Mouse (Mus musculus) liver, embryonic 11.5 days (tissue): Measurements from ENCODE around the gene Fbln2. TPM values are rescaled to one million over a fixed set of nuclear protein-coding genes. Genes with fewer than 3 reads are reported as not detected.

ENCODE experiments used
- ATAC-seq: fragments of 200-750 bp; cut with Nextera tagmentation; replicated peaks from 2 replicates; pipeline ENCODE4 v1.8.0; 2017; ENCODE audit warnings: moderate number of reproducible peaks, mild to moderate bottlenecking, moderate TSS enrichment, moderate library complexity; ENCODE audit not compliant: low FRiP score
- DNase-seq: peaks from one replicate; pipeline ENCODE4 v3.0.0-alpha.2; 2017; ENCODE audit warnings: low spot score
- H3K27ac ChIP-seq: fragments of 300-500 bp; sonication (generic); 2 replicates; pipeline ENCODE4 v1.5.1; 2014; ENCODE audit warnings: mild to moderate bottlenecking, low read depth, low read length, control low read depth
- H3K27me3 ChIP-seq: fragments of 300-500 bp; sonication (generic); replicated peaks from 2 replicates; pipeline ENCODE4 v1.6.1; 2014; ENCODE audit warnings: low read length, mixed read lengths; ENCODE audit not compliant: control insufficient read depth, insufficient read depth
- H3K36me3 ChIP-seq: fragments of 300-500 bp; sonication (generic); 2 replicates; pipeline ENCODE4 v1.6.1; 2014; ENCODE audit warnings: mild to moderate bottlenecking, low read length, moderate library complexity, mixed read lengths; ENCODE audit not compliant: control insufficient read depth, insufficient read depth
- H3K4me1 ChIP-seq: fragments of 300-500 bp; sonication (generic); replicated peaks from 2 replicates; pipeline ENCODE4 v1.6.1; 2014; ENCODE audit warnings: low read length, mixed read lengths; ENCODE audit not compliant: control insufficient read depth, insufficient read depth
- H3K4me2 ChIP-seq: fragments of 300-500 bp; sonication (generic); 2 replicates; pipeline ENCODE4 v1.6.1; 2014; ENCODE audit warnings: mild to moderate bottlenecking, control low read depth, moderate library complexity
- H3K4me3 ChIP-seq: fragments of 300-500 bp; sonication (generic); 2 replicates; pipeline ENCODE4 v1.5.1; 2014; ENCODE audit warnings: low read depth, low read length, control low read depth
- H3K9ac ChIP-seq: fragments of 300-500 bp; sonication (generic); 2 replicates; pipeline ENCODE4 v1.6.1; 2014; ENCODE audit warnings: low read depth, low read length, control low read depth
- H3K9me3 ChIP-seq: fragments of 300-500 bp; sonication (generic); 2 replicates; pipeline ENCODE4 v1.6.1; 2016; ENCODE audit warnings: low read length, inconsistent platforms, mixed read lengths; ENCODE audit not compliant: control insufficient read depth
- WGBS: fragments of 180-500 bp; shearing (Covaris S2); extraction: QIAGEN DNeasy Blood & Tissue Kit; methylation state at CpG from one replicate; pipeline ENCODE4 v1.1.7; 2014; 5-methylcytosine and 5-hydroxymethylcytosine counted together
- polyA plus RNA-seq: library from polyadenylated mRNA; unstranded; fragments of >200 nt; fragmentation: Nextera tagmentation; extraction: Ambion mirVana; gene quantifications from 2 replicates; pipeline ENCODE4 v1.2.1, GENCODE M21; 2014

The Fbln2 gene
- polyA plus RNA-seq, 1 experiment from 2014 or later, result 33.3 TPM

- Histone ChIP-seq H3K9ac (no peak overlapping the region), H3K27me3 (peaks cover 2% of the 10 kb centered on the region; the same call in 1 of the 2 replicates), H3K9me3 (no peaks in the 10 kb centered on the region), H3K4me1 (no peaks in the 10 kb centered on the region), H3K27ac (no peak overlapping the region), H3K4me3 (no peak overlapping the region), H3K4me2 (no peak overlapping the region), H3K36me3 (no peaks in the 10 kb centered on the region)
- WGBS, result 56% methylated on average over 4 of the region's 4 CpGs
- DNase-seq, result no peak
- ATAC-seq, result no peak
Observed at GRCm38 (mm10) chr6:91304172-91304571, 91.9 kb downstream of the Fbln2 start.

GRCm38 (mm10) chr6:91307972-91308371 lies 95.7 kb downstream of the Fbln2 start:
- Histone ChIP-seq H3K27ac (no peak overlapping the region), H3K9me3 (no peaks in the 10 kb centered on the region), H3K9ac (no peak overlapping the region), H3K27me3 (no peaks in the 10 kb centered on the region), H3K36me3 (no peaks in the 10 kb centered on the region), H3K4me2 (no peak overlapping the region), H3K4me3 (no peak overlapping the region), H3K4me1 (no peaks in the 10 kb centered on the region)
- ATAC-seq, result no peak
- 58% methylated on average over 1 of the region's 1 CpGs for WGBS
- no peak for DNase-seq

- no peaks in the 10 kb centered on the region for H3K9me3 ChIP-seq
- ATAC-seq (no peak), DNase-seq (no peak)
- H3K27ac ChIP-seq, result no peak overlapping the region
- H3K9ac ChIP-seq, result no peak overlapping the region
- H3K27me3 ChIP-seq, result no peaks in the 10 kb centered on the region
- no peak overlapping the region for H3K4me3 ChIP-seq
- no peaks in the 10 kb centered on the region for H3K4me1 ChIP-seq
- no peak overlapping the region for H3K4me2 ChIP-seq
- WGBS, result 82% methylated on average over 5 of the region's 5 CpGs
- H3K36me3 ChIP-seq, result no peaks in the 10 kb centered on the region
Observed at GRCm38 (mm10) chr6:91311204-91311603, 98.9 kb downstream of the Fbln2 start.

DNA sequence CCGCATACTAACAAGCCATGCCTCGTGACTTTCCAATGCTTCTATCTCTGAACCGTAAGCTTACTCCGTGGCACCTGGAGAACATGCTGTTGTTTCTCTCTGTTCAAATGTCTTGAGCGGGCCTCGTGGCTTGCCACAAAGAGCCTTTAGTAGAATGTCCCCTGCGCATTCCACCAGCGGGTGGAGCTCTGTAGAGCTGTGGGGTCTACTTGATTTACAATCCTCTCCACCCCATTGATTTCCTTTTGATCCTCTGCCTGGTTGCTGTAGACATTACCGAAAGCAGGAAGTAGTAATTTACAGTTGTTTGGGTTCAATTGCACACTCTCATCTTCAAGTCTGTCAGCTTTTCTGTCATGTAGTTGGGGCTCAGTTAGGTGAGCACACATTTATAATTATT lies 100.2 kb downstream of the Fbln2 start:
- Histone ChIP-seq H3K9me3 (no peaks in the 10 kb centered on the region), H3K9ac (no peak overlapping the region), H3K27ac (no peak overlapping the region), H3K4me1 (no peaks in the 10 kb centered on the region), H3K4me3 (no peak overlapping the region), H3K36me3 (no peaks in the 10 kb centered on the region), H3K4me2 (no peak overlapping the region), H3K27me3 (no peaks in the 10 kb centered on the region)
- DNase-seq (no peak), ATAC-seq (no peak)
- 57% methylated on average over 9 of the region's 9 CpGs for WGBS

Other genes with a start within 250 kb of the Fbln2 start
- 5.6 and 9.1 TPM in 2 replicates for gene Iqsec1, start 223.8 kb upstream of the Fbln2 start, polyA plus RNA-seq
- gene Nup210, start 95.6 kb upstream of the Fbln2 start, polyA plus RNA-seq, result 53.5 and 58.3 TPM in 2 replicates
- gene Hdac11, start 55.8 kb upstream of the Fbln2 start, polyA plus RNA-seq, result 7.1 and 7.2 TPM in 2 replicates
- 0.05 and 0.30 TPM in 2 replicates for gene Wnt7a, start 198.9 kb downstream of the Fbln2 start, polyA plus RNA-seq